Mouse (Mus musculus) mouse embryonic stem cell (cell line): ENCODE measurements around the gene Itga7.
"Not testable (repeated sequence)": the region's sequence is repeated elsewhere in the genome, so short reads cannot be mapped to it uniquely, and the experiment has no call there.

Experiments
- in situ Hi-C, 2 experiments: fragments of 300-500 bp; cut with MboI; formaldehyde crosslinking; loops; 1 replicate in 1 of 2; 3 replicates in 1 of 2; pipeline ENCODE4 v1.14.3; 2019 to 2020; ENCODE audit warnings: low sequenced_read_pairs in 2 of 2, low pct_unique_long_range_greater_than_20kb in 1 of 2, mixed read lengths in 1 of 2; ENCODE audit not compliant: unreplicated experiment in 1 of 2

The Itga7 gene

GRCm38 (mm10) chr10:128964961-128965360, 31.3 kb downstream of the Itga7 start:
- in situ Hi-C loops: no loop called here

DNA sequence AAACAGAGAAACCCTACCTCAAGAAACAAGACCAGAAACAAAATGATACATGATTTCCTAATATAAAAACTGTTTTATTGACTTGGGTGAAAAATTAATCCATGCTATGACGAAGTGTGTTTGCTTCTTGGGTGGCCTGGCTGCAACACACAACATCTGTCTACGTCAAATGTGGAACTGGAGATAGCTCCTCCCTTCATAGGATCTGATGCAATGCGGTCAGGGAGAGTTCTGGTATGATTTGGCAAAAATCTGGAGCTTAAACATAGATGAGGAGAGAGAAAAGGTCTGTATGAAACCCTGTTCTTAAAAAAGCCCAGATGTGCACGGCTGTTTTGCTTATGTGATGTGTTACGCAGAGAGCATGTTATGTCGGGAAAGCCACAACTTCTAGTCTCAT, 32.3 kb downstream of the Itga7 start:
- in situ Hi-C loops: no loop called here

GRCm38 (mm10) chr10:128968341-128968749, 34.7 kb downstream of the Itga7 start:
- in situ Hi-C loops: no loop called here

DNA sequence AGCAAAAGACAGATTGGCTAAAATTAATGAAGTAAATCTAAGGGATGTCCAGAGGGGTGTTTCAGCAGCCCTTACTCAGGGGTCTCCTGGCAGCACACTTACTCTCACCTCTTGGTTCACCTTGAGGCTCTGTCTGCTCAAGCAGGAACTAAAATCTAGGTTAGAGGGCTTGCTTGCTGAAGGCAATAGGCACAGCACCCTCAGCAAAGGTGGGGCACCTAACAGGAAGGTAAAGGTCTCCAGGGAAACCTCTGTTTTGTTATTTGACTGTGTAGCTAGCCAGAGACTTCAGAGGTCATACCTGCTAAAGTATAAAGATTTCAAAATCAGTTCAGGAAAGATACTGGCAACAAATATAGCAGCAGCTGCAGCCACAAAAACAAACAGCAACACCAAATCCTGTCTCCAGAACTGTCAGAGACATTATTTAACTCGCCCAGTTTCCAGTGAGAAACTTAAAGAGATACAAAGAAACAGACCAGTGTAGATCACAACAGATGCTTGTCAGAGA, 37.2 kb downstream of the Itga7 start:
- in situ Hi-C loops: no loop called here

- in situ Hi-C loops: no loop called here
Observed at GRCm38 (mm10) chr10:128972841-128973240, 39.2 kb downstream of the Itga7 start.

GRCm38 (mm10) chr10:128976395-128976794, 42.8 kb downstream of the Itga7 start:
- in situ Hi-C loops: no loop called here

GRCm38 (mm10) chr10:128977522-128978114, 44.0 kb downstream of the Itga7 start:
- in situ Hi-C loops: no loop called here

GRCm38 (mm10) chr10:128980644-128981365, 47.2 kb downstream of the Itga7 start:
- in situ Hi-C loops: no loop called here

DNA sequence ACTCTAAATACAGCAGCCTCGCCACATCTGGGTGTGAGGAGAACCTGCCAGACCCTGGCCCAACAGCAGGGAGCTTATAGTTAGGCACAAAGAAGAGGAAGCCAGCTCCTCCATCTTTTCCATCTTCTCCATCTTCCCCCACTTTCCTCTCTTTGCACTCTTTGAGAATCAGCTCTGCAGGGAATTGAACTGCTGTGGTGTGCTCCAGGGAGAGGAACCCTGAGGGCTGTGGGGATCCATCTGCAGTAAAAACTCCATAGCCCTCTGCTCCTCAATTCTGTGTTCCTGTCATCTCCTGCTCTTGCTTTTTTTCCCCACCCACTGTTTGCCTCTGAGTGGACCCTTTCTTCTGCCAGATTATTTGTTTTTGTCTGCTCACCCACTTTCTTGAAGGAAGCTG, 55.5 kb downstream of the Itga7 start, which contains the start of gene Olfr9:
Olfr9 (plus strand) TSS at position 301 of the 400 bp plus-strand sequence.
- in situ Hi-C loops: not testable (repeated sequence)

- in situ Hi-C loops: not testable (repeated sequence)
Observed at GRCm38 (mm10) chr10:128990129-128990850, 56.7 kb downstream of the Itga7 start.

GRCm38 (mm10) chr10:128990994-128991393, 57.4 kb downstream of the Itga7 start:
- in situ Hi-C loops: no loop called here

DNA sequence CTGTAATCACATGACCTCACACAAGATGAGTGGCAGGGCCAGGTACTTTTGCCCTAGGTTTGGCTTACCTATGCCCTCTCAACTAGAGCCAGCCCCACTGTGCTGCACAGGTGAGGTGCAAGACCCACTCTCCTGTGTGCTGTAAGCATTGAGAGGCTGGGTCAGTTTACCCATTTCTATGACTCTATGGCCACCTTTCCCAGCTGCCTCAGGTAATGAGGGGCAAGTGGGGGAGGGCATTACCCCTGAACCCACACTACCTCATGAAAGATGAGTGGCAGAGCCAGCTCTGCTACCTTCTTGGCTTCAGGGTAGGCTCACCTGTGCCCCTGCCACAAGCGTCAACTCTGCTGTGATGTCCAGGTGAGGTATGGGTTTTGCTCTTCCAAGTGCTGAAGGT, 62.2 kb downstream of the Itga7 start:
- in situ Hi-C loops: no loop called here

DNA sequence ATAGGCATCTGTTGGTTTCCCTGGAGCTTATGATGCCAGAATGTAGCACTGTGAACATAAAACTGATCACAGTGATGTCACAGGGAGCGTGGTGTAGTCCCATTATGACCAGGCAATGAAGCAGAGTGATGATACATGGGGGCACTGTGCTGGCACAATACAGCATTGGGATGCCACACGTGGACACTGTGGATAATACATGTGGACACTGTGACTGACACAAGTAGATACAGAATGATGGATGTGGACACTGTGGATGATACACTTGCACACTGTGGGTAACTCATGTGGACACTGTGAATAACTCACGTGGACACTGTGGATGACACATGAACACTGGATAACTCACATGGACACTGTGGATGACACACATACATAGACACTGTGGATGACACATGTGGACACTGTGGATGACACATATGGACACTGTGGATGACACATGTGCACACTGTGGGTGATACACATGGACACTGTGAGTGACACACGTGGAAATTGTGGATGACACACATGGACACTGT, 63.0 kb downstream of the Itga7 start:
- in situ Hi-C loops: no loop called here

DNA sequence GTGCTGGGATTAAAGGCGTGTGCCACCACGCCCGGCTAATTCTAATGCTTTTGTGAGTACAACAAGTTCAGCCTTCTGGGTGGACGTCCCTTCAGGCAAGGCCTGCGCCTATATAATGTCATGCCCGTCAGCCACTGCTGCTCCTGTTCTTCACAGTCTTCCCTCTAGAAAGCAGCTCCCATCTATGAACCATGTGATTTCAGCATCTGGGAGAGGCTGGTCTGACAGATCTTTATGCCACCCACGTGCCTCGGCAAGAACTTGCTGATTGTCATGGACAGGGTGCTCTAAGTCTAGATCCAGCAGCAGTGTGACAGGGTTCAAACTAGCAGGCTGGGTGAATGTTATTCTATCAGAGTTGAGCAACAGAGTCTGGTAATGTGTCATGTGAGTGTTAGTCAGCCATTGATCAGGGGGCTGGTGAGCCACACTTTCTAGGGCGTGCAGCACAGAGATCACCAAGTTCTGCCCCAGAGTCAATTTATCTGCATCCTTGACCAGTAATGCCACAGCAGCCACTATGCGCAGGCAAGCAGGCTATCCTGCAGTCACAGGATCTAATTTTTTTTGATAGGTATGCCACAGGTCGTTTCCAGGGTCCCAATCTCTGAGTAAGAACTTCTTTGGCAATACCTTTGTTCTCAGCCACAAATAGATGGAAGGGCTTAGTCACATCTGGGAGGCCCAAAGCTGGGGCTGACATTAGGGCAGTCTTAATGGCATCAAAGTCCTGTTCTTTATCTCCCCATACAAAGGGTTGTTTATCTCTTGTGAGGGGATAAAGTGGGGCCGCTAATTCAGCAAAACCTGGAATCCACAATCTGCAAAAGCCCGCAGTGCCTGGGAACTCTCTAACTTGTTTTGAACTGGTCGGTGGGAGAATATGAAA, 70.7 kb downstream of the Itga7 start:
- in situ Hi-C loops: no loop called here
